Mouse (Mus musculus) inflammation-experienced regulatory T-cells, adult 16 weeks (primary cell): ENCODE data around the gene Tomm7. TPM values are rescaled to one million over a fixed set of nuclear protein-coding genes. Genes with fewer than 3 reads are reported as not detected.

Experiments used
- polyA plus RNA-seq: library from polyadenylated mRNA; unstranded; fragments of 100-300 nt; shearing (Covaris generic); gene quantifications from one replicate; pipeline ENCODE4 v1.2.1, GENCODE M21; 2017

The Tomm7 gene
- 80.3 TPM for polyA plus RNA-seq

GRCm38 (mm10) chr5:23843674-23844530 is at the start of gene Tomm7:
TSS of gene Tomm7 (minus strand) at chr5:23844161.

Other genes with a start within 250 kb of the Tomm7 start
- 66.3 TPM for gene Srpk2, start 159.5 kb downstream of the Tomm7 start, polyA plus RNA-seq
- 18.2 TPM for gene Pus7, start 60.5 kb downstream of the Tomm7 start, polyA plus RNA-seq
- 24.1 TPM for gene Rint1, start 56.5 kb downstream of the Tomm7 start, polyA plus RNA-seq
- gene Fam126a, start 186.5 kb upstream of the Tomm7 start, polyA plus RNA-seq, result 19.5 TPM